Mouse (Mus musculus): Measurements from ENCODE around the gene Tgfbr1. TPM values are rescaled to one million over a fixed set of nuclear protein-coding genes. Genes with fewer than 3 reads are reported as not detected.

Gene Tgfbr1
- polyA plus RNA-seq, 1 experiment from 2014 or later: 20.3 TPM

- Histone ChIP-seq H3K9ac (ENCODE audit: low read length) (no peak overlapping the region), H3K4me1 (ENCODE audit: control insufficient read depth, insufficient read depth, low read length) (no peaks in the 10 kb centered on the region), H3K4me3 (ENCODE audit: low read length) (no peak overlapping the region), H3K36me3 (ENCODE audit: control insufficient read depth, insufficient read depth) (no peaks in the 10 kb centered on the region), H3K27me3 (ENCODE audit: control insufficient read depth, insufficient read depth, low read length) (no peaks in the 10 kb centered on the region), H3K4me2 (ENCODE audit: low read depth, low read length) (no peak overlapping the region), H3K27ac (ENCODE audit: low read length) (no peak overlapping the region), H3K9me3 (replicated peaks; ENCODE audit: control insufficient read depth, low read length) (no peaks in the 10 kb centered on the region)
- WGBS: 89% methylated on average over 3 of the region's 3 CpGs
- ATAC-seq (replicated peaks; ENCODE audit: extremely low read depth, insufficient read depth, low FRiP score): no peak
These were observed 19.5 kb upstream of the Tgfbr1 start for GRCm38 (mm10) chr4:47333541-47333940.

DNA sequence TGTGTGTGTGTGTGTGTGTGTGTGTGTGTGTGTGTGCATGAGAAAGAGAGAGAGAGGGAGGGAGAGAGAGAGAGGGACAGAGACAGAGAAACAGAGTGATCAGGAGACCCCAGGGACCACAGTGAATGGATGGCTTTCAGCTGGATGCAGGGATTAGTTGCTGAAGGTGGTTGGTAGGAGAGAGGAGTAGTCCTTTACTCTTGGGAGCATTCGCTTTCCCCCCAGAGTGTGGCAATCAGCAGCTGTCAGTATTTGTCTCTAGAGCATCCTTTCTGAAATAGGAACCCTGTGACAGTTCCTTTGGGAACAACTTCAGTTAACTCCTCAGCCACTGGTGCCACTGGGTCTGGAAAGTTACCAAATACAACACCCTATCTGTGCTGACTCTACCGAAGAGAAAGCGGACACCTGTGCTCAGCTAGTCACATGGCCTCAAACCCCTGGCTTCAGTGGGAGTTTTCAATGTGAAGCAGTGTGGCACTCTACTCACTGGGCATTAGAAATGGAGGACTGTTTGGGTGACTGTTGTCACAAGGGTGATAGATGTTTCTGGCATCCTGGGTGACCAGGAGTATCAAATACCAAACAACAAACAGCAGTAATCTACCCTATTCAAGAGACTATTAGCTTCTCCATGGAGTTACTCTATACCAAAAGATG lies 16.0 kb upstream of the Tgfbr1 start:
- H3K4me3 ChIP-seq (ENCODE audit: low read length): no peak overlapping the region
- H3K4me1 ChIP-seq (ENCODE audit: control insufficient read depth, insufficient read depth, low read length): peaks cover 9% of the 10 kb centered on the region
- no peaks in the 10 kb centered on the region for H3K36me3 ChIP-seq (ENCODE audit: control insufficient read depth, insufficient read depth)
- no peak overlapping the region for H3K9ac ChIP-seq (ENCODE audit: low read length)
- no peak overlapping the region for H3K27ac ChIP-seq (ENCODE audit: low read length)
- H3K9me3 ChIP-seq (replicated peaks; ENCODE audit: control insufficient read depth, low read length): no peaks in the 10 kb centered on the region
- 62% methylated on average over 3 of the region's 3 CpGs for WGBS
- ATAC-seq (replicated peaks; ENCODE audit: extremely low read depth, insufficient read depth, low FRiP score): no peak
- H3K4me2 ChIP-seq (ENCODE audit: low read depth, low read length): no peak overlapping the region
- H3K27me3 ChIP-seq (ENCODE audit: control insufficient read depth, insufficient read depth, low read length): no peaks in the 10 kb centered on the region

- no peak overlapping the region for H3K9ac ChIP-seq (ENCODE audit: low read length)
- no peaks in the 10 kb centered on the region for H3K27me3 ChIP-seq (ENCODE audit: control insufficient read depth, insufficient read depth, low read length)
- no peak overlapping the region for H3K4me2 ChIP-seq (ENCODE audit: low read depth, low read length)
- no peaks in the 10 kb centered on the region for H3K9me3 ChIP-seq (replicated peaks; ENCODE audit: control insufficient read depth, low read length)
- no peaks in the 10 kb centered on the region for H3K36me3 ChIP-seq (ENCODE audit: control insufficient read depth, insufficient read depth)
- WGBS: 58% methylated on average over 8 of the region's 8 CpGs
- no peak for ATAC-seq (replicated peaks; ENCODE audit: extremely low read depth, insufficient read depth, low FRiP score)
- no peak overlapping the region; the same call in 1 of the 2 replicates for H3K4me3 ChIP-seq (ENCODE audit: low read length)
- peaks cover 12% of the 10 kb centered on the region for H3K4me1 ChIP-seq (ENCODE audit: control insufficient read depth, insufficient read depth, low read length)
- no peak overlapping the region for H3K27ac ChIP-seq (ENCODE audit: low read length)
These were observed 10.4 kb upstream of the Tgfbr1 start for GRCm38 (mm10) chr4:47342632-47343031.

- Histone ChIP-seq H3K4me1 (ENCODE audit: control insufficient read depth, insufficient read depth, low read length) (peaks cover 5% of the 10 kb centered on the region; the same call in 1 of the 2 replicates), H3K9me3 (replicated peaks; ENCODE audit: control insufficient read depth, low read length) (no peaks in the 10 kb centered on the region), H3K27ac (ENCODE audit: low read length) (no peak overlapping the region), H3K36me3 (ENCODE audit: control insufficient read depth, insufficient read depth) (no peaks in the 10 kb centered on the region), H3K27me3 (ENCODE audit: control insufficient read depth, insufficient read depth, low read length) (0 out of 2 replicates have a peak, but pooled peaks cover 2% of the 10 kb centered on the region), H3K4me3 (ENCODE audit: low read length) (no peak overlapping the region), H3K4me2 (ENCODE audit: low read depth, low read length) (no peak overlapping the region), H3K9ac (ENCODE audit: low read length) (no peak overlapping the region)
- no peak for ATAC-seq (replicated peaks; ENCODE audit: extremely low read depth, insufficient read depth, low FRiP score)
- WGBS: 77% methylated on average over 4 of the region's 4 CpGs
These were observed 6.0 kb upstream of the Tgfbr1 start for GRCm38 (mm10) chr4:47347022-47347421.

- no peak for ATAC-seq (replicated peaks; ENCODE audit: extremely low read depth, insufficient read depth, low FRiP score)
- no peak overlapping the region for H3K4me3 ChIP-seq (ENCODE audit: low read length)
- 0 out of 2 replicates have a peak, but pooled peaks cover 2% of the 10 kb centered on the region for H3K27me3 ChIP-seq (ENCODE audit: control insufficient read depth, insufficient read depth, low read length)
- H3K36me3 ChIP-seq (ENCODE audit: control insufficient read depth, insufficient read depth): no peaks in the 10 kb centered on the region
- H3K4me1 ChIP-seq (ENCODE audit: control insufficient read depth, insufficient read depth, low read length): peaks cover 7% of the 10 kb centered on the region
- 57% methylated on average over 6 of the region's 6 CpGs for WGBS
- no peak overlapping the region for H3K4me2 ChIP-seq (ENCODE audit: low read depth, low read length)
- no peak overlapping the region for H3K27ac ChIP-seq (ENCODE audit: low read length)
- no peaks in the 10 kb centered on the region for H3K9me3 ChIP-seq (replicated peaks; ENCODE audit: control insufficient read depth, low read length)
- no peak overlapping the region for H3K9ac ChIP-seq (ENCODE audit: low read length)
These were observed 3.3 kb upstream of the Tgfbr1 start for GRCm38 (mm10) chr4:47349759-47350158.

DNA sequence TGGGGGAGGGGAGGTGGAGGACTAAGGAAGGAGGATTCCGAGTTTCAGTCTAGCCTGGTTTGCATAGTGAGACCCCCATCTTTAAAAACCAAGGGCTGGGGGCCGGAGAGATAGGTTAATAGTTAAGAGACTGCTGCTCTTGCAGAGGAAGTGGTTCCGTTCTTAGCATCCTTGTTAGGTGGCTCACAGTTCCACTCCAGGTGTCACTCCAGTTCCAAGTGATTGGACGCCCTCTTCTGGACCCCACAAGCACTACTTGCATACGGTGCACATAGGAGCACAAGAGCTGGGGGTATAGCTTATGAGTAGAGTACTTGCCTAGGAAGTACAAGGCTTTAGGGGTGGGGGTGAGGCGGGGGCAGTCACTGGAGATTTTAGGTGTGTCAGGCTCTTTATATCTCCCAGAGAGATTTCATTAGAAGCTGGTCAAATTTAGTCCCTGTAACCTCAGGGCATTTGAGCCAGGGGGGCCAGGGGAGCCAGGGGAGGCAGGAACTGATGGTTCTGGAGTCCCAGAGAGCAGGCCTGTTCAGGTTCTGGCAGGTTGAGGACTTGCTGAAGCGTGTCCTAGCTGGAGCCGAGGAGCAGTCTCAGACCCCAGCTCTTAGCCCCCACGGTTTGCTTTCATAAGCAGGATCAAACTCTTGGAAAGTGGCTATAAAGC lies 1.5 kb upstream of the Tgfbr1 start:
- Histone ChIP-seq H3K27me3 (ENCODE audit: control insufficient read depth, insufficient read depth, low read length) (0 out of 2 replicates have a peak, but pooled peaks cover 2% of the 10 kb centered on the region), H3K4me1 (ENCODE audit: control insufficient read depth, insufficient read depth, low read length) (peaks cover 15% of the 10 kb centered on the region), H3K4me2 (ENCODE audit: low read depth, low read length) (peak overlapping the region; percentile 94), H3K27ac (ENCODE audit: low read length) (peak overlapping the region; percentile 12; the same call in 1 of the 2 replicates), H3K9me3 (replicated peaks; ENCODE audit: control insufficient read depth, low read length) (no peaks in the 10 kb centered on the region), H3K9ac (ENCODE audit: low read length) (peak overlapping the region; percentile 81), H3K36me3 (ENCODE audit: control insufficient read depth, insufficient read depth) (no peaks in the 10 kb centered on the region), H3K4me3 (ENCODE audit: low read length) (peak overlapping the region; percentile 97)
- 26% methylated on average over 9 of the region's 9 CpGs for WGBS
- no peak for ATAC-seq (replicated peaks; ENCODE audit: extremely low read depth, insufficient read depth, low FRiP score)

GRCm38 (mm10) chr4:47352061-47352661 lies 861 bp upstream of the Tgfbr1 start:
- H3K4me3 ChIP-seq (ENCODE audit: low read length): peak overlapping the region; percentile 97
- H3K27ac ChIP-seq (ENCODE audit: low read length): peak overlapping the region; percentile 71
- H3K9me3 ChIP-seq (replicated peaks; ENCODE audit: control insufficient read depth, low read length): no peaks in the 10 kb centered on the region
- H3K4me2 ChIP-seq (ENCODE audit: low read depth, low read length): peak overlapping the region; percentile 94
- 1% methylated on average over 32 of the region's 32 CpGs for WGBS
- ATAC-seq (replicated peaks; ENCODE audit: extremely low read depth, insufficient read depth, low FRiP score): no peak
- H3K27me3 ChIP-seq (ENCODE audit: control insufficient read depth, insufficient read depth, low read length): 0 out of 2 replicates have a peak, but pooled peaks cover 2% of the 10 kb centered on the region
- peak overlapping the region; percentile 81 for H3K9ac ChIP-seq (ENCODE audit: low read length)
- H3K4me1 ChIP-seq (ENCODE audit: control insufficient read depth, insufficient read depth, low read length): peaks cover 17% of the 10 kb centered on the region
- H3K36me3 ChIP-seq (ENCODE audit: control insufficient read depth, insufficient read depth): no peaks in the 10 kb centered on the region

DNA sequence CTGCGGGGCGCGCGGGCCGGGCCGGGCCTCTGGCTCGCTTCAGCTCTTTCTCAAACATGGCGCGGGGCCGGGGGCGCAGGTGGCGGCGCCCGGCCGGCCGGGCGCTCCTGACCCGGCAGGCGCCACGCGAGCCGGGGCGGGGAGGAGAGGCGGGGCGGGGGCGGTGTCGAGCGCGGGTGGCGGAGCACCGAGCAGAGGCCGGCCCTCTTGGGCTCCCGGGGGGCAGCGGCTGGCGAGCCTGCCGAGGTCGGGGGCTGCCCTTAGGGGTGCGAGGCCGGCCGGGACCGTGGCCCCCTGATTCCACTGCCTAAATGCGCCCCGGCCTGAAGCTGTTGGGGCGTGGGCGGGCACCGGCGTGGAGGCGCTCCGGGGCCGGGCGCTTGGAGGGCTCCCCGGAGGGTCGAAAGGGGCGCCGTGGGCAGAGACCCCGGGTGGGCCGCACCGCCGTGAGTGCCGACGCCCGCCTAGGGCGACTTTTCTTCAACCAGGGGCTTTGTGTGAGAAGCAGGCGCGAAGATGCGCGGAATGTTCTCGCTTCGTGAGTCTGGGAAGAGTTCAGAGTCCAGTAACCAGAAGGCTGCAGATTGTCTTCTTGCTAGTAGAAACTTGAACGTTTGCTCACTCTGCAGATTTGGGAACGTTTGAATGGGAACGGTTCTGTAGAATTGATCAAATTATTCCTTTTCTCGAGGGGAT lies 542 bp downstream of the Tgfbr1 start:
- Histone ChIP-seq H3K27ac (ENCODE audit: low read length) (peak overlapping the region; percentile 96), H3K9me3 (replicated peaks; ENCODE audit: control insufficient read depth, low read length) (no peaks in the 10 kb centered on the region), H3K4me3 (ENCODE audit: low read length) (peak overlapping the region; percentile 97), H3K9ac (ENCODE audit: low read length) (peak overlapping the region; percentile 96), H3K36me3 (ENCODE audit: control insufficient read depth, insufficient read depth) (no peaks in the 10 kb centered on the region), H3K4me2 (ENCODE audit: low read depth, low read length) (peak overlapping the region; percentile 94), H3K4me1 (ENCODE audit: control insufficient read depth, insufficient read depth, low read length) (peaks cover 17% of the 10 kb centered on the region), H3K27me3 (ENCODE audit: control insufficient read depth, insufficient read depth, low read length) (no peaks in the 10 kb centered on the region)
- peak; percentile 75 for ATAC-seq (replicated peaks; ENCODE audit: extremely low read depth, insufficient read depth, low FRiP score)
- WGBS: under 1% methylated on average over 67 of the region's 73 CpGs
